Mouse (Mus musculus) brown adipose tissue, adult 24 weeks (tissue): ENCODE measurements around the gene Arhgef3. TPM values are rescaled to one million over a fixed set of nuclear protein-coding genes. Genes with fewer than 3 reads are reported as not detected.

Experiments used
- H3K27ac ChIP-seq: fragments of 200-500 bp; replicated peaks from 2 replicates; pipeline ENCODE4 v1.5.1; 2012; ENCODE audit warnings: low read depth, mild to moderate bottlenecking, low read length
- H3K4me1 ChIP-seq: fragments of 200-500 bp; 2 replicates; pipeline ENCODE4 v1.6.1; 2012; ENCODE audit warnings: low read length, mixed read lengths; ENCODE audit not compliant: control insufficient read depth, insufficient read depth, insufficient read length
- H3K4me3 ChIP-seq: fragments of 200-500 bp; 2 replicates; pipeline ENCODE4 v1.5.1; 2012; ENCODE audit warnings: low read depth, mild to moderate bottlenecking, low read length, moderate library complexity; ENCODE audit not compliant: insufficient read depth
- polyA plus RNA-seq: library from polyadenylated mRNA; stranded (reverse); fragments of >200 nt; gene quantifications from 2 replicates; pipeline ENCODE4 v1.2.4, GENCODE M21; 2012; ENCODE audit not compliant: missing spikeins, insufficient read depth, insufficient read length

Arhgef3 gene
- polyA plus RNA-seq, 1 experiment = 8.0 TPM

DNA sequence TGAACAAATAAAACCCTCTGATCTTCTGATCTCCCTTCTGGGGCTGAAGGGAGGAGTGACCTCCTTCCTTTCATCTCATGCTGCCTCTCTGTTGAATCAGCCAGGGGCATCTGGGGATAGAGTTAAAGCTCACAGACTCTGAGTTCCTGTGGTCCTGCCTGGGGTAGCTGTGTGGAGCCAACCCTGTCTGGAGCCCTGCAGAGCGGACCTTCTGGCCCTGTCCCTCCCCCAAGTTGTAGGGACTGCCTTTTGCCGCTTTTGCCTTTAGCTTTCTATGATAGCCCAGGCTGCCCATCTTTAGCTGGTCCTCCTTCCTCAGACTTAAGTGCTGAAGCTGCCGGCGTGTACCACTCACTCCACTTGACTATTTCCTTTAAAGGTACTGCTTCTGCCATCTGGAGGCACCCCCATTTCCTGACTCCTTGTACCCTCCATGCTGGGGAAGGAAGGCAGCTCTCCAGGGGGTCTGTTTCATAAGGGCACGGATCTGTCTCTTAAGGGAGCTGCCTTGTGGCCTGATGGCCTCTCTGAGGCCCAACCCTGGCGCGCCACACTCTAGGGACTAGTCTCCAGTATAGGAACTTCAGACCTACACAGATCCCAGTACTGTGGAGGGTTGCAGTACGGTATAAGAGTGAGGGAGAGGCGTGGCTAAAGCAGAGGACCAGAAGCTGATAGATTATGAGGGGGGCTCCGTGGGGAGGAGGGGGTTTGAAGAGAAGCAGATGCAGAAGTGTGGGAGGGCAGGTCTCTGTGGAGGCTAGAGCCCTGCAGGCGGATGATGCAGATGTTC is 68.1 kb downstream of the Arhgef3 start:
- Histone ChIP-seq H3K4me3 (no peak overlapping the region), H3K4me1 (no peaks in the 10 kb centered on the region), H3K27ac (no peak overlapping the region)

DNA sequence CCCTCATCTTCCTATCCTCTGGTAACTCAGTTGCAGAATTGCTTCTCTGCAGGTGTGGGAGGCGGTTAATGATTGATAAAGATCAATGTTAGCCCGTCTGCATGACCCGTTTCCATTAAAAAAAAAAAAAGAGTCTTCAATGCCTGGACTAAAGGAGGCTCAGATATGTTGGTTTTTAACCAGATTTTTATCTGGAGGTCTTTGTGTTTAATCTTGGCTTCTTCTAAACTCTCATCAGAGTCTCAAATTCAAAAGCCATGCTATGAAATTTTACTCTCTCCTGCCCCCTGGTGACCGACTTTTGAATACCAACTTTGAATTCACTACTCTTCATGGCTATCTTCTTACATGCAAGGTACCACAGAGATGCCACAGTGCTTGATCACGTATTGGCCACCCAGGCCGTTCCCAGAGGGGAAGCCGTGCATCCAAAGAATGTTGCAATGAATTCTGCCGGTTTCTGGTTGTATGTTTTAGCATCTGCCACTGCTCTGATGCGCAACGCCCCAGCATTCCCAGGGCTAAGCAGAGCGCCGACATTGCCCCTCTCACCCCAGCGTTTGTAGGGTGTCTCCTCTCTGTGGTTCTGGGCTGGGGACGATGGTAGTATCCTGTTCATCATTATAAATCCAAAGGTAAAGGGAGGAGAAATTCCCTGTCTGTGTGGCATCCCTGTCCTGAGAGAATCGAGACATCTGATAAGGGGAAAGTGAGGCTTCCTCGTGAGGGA is 69.0 kb downstream of the Arhgef3 start:
- no peak overlapping the region for H3K4me3 ChIP-seq
- H3K4me1 ChIP-seq = no peaks in the 10 kb centered on the region
- no peak overlapping the region for H3K27ac ChIP-seq

DNA sequence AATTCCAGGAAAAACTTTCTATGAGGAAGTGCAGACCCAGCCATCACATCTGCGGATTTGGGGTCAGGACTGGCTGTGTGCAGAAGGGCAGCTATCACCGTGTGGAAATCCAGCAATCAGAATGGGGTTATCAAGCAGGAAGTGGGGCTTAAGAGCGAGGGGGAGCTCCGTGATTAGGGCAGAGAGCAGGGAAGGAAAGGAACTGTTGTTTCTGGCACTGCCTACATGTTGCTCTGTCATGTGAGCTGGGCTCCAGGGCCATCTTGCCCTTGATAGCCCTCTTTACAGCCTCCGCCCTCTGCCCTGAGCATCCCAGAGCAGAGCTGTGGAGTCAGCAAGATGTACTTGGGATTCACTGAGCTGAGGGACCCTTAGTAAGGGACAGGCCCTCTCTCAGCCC is 71.2 kb downstream of the Arhgef3 start:
- H3K27ac ChIP-seq = peak overlapping the region; percentile 4; the same call in 1 of the 2 replicates
- H3K4me3 ChIP-seq = no peak overlapping the region
- no peaks in the 10 kb centered on the region for H3K4me1 ChIP-seq

DNA sequence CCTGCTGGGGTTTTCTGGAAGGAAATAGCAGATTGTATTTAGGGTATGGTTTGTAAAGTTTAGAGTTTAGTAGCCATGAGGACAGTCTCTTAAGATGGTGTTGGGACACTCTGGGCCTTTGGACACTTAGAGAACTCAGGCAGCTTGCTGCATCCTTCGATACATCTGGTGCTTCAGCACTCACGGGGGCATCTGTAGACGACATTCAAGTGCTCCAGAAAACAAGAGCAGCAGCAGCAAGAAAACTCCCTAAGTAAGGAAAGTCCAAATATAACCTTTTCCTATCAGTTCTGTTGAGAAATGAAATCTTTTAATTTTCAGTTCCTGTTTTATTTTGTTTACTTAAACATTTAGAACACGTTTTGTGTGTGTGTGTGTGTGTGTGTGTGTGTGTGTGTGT is 71.9 kb downstream of the Arhgef3 start:
- Histone ChIP-seq H3K27ac (peak overlapping the region; percentile 5; the same call in 1 of the 2 replicates), H3K4me3 (no peak overlapping the region), H3K4me1 (no peaks in the 10 kb centered on the region)

DNA sequence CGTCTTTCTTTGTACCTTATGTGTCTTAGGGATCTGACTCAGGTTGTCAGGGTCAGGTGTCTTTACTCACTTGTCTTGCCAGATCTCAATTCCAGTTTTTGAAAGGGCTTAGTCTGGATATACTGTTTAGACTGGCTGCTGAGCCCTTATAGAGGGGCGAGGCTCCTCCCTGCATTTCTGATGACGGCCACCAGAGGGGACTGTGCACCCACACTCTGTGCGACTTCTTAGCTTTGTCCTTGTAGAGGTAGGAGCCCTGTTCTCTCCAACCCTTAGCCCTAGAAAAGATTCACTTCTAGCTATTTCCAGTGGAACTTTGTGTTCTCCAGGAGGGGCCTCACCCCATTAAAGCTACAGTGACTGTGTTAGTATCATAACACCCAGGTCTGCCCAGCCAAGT is 72.3 kb downstream of the Arhgef3 start:
- Histone ChIP-seq H3K4me3 (no peak overlapping the region), H3K4me1 (no peaks in the 10 kb centered on the region), H3K27ac (no peak overlapping the region)

DNA sequence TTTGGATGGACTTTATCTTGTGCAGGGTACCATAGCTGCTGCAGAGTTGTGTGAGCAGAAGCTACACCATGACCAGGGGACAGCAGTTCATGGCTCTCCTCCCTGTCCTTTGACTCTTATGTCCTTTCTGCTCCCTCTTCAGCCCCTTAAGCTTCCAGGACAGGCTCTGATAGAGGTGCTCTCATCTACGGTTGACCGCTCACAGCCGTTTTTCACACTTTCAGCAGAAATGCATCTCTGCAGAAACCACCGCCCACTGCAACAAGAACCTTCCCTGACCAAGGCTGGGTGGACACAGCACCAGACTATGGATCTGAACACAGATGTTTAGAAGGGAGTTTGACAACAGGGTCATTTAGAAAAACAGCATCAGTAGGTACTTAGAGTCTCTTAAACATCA is 73.2 kb downstream of the Arhgef3 start:
- Histone ChIP-seq H3K27ac (no peak overlapping the region), H3K4me3 (no peak overlapping the region), H3K4me1 (no peaks in the 10 kb centered on the region)

DNA sequence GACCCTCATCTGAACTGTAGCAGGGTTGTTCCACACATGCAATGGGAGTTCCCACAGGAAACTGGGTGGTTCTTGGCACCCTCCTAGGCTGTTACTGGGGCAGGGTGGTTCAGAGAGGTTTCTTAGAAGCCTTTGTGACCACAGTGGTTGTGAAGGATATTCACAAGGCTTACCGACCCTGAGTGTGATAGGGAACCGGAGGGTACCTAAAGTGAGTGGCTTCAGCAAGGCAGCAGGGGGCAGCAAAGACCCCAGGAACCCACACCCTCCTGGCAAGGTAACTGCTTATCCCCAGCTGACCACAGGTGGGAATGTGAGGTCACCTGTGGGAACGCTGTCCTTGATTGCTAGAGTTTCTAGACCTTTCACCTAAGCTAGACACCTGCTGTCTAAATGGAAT is 77.8 kb downstream of the Arhgef3 start:
- Histone ChIP-seq H3K27ac (no peak overlapping the region), H3K4me3 (no peak overlapping the region), H3K4me1 (no peaks in the 10 kb centered on the region)

DNA sequence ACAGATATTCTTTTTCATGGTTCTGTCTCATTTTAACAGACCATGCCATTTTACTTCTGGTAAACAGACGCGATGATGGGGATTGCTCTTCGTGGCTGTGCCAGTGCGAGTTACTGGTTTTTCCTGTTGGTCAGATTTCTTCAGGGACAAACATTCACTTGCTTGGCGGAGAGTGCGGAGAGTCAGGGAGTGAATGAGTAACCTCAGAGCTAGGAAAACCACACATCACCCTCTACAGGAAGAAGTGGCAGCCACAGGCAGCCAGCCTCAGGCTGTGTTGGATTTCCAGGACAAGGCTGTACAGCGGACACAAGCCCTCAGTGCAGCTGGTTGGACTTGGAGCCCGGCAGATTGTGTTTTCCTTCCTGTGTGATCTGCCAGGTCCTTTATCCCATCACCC is 82.3 kb downstream of the Arhgef3 start:
- Histone ChIP-seq H3K27ac (no peak overlapping the region), H3K4me1 (no peaks in the 10 kb centered on the region), H3K4me3 (no peak overlapping the region)

DNA sequence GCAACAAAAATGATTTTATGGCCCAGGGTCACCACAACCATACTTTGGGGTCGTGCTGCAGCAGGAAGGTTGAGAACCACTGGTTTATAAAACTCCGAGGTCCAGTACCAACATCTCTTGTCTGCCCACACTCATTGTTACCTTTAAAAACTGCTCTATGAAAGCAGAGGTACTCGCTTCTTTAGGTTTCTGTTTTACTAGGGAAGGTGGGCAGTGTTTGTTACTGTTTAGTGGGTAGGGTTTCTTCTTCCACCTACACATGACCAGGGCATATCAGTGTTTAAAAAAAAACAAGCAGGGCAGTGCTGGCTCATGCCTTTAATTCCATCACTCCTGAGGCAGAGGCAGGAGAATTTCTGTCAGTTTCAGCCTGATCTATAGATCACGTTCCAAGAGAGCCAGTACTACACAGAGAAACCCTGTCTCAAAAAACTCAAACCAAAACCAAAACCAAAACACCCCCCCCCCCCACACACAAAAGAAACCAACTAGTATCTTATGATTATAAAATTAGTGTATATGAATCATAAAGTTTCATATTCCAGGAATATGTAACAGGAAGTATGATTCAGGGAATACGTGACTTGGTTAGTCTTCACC is 83.9 kb downstream of the Arhgef3 start:
- no peaks in the 10 kb centered on the region for H3K4me1 ChIP-seq
- H3K27ac ChIP-seq = no peak overlapping the region
- no peak overlapping the region for H3K4me3 ChIP-seq

DNA sequence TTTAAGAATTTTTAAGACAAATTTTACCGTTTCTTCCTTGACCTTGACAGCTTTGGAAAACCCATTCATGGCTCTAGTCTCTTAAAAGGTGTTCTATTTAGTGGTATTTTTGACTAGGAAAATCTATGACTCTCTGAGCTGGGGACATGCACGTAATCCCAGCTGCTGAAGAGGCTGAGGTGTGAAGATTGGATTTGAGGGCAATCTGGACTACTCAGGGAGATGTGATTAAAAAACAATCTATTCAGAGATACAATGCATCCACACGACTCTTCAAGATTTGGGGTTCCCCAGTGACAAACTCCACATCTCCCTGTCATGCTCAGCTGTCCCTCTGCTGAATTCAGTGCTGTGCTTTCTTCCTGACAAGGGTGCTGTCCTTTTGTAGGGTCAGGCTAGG is 84.4 kb downstream of the Arhgef3 start:
- no peaks in the 10 kb centered on the region for H3K4me1 ChIP-seq
- no peak overlapping the region for H3K27ac ChIP-seq
- H3K4me3 ChIP-seq = no peak overlapping the region

DNA sequence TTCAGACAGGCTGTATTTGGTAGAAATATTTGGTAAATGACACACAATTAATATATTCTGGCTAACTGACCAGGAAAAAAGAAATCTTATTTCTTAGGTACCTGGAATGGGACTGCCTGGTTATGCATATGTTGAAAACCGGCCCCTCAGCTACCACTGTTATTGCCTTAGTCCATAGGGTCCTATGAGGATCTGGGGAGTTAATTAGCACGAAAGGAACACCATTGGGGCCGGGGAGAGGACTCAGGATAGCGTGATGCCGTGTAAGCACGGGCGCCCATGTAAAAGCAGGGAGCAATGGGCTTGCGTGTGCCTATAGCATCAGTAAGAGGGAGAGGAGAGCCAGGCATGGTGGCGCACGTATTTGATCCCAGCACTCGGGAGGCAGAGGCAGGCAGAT is 85.2 kb downstream of the Arhgef3 start:
- H3K27ac ChIP-seq = no peak overlapping the region
- no peaks in the 10 kb centered on the region for H3K4me1 ChIP-seq
- no peak overlapping the region for H3K4me3 ChIP-seq

DNA sequence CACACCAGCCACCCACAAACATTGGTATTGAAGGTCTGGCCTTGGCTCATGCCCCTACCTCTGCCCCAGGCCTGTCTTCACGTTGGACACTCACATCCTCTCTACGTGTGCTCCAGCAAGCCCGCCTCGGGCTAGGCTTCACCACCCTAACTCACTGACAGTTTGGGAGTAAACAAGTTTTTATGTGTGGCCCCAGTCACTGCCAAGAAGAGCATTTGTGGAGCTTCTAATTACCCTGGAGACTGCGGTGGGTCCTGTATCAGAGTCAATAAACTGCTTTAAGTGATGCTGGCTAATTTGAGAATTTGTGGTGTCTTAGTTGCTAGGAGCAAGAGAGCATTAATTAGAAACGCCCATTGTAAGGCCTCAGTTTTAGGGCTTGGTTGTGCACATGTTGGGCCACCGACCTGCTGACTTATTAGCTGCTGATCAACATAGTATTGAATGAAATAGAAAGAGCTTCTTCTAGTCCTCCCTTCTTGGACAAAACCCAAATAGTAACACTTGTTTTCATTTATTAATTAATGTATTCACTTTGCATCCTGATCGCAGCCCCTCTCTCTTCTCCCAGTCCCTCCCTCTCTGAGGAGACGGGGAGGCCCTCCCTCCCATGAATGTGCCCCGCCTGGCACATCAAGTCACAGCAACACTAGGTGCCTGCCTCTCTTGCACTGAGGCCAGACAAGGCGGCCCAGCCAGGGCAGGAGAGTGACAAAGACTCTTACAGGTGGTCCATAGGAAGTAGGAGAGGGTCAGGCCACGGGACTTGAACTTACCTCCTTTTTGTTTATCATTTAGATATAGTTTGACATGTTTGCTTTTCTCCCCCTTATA is 86.3 kb downstream of the Arhgef3 start:
- peaks cover 4% of the 10 kb centered on the region; the same call in 1 of the 2 replicates for H3K4me1 ChIP-seq
- H3K27ac ChIP-seq = no peak overlapping the region
- H3K4me3 ChIP-seq = no peak overlapping the region

DNA sequence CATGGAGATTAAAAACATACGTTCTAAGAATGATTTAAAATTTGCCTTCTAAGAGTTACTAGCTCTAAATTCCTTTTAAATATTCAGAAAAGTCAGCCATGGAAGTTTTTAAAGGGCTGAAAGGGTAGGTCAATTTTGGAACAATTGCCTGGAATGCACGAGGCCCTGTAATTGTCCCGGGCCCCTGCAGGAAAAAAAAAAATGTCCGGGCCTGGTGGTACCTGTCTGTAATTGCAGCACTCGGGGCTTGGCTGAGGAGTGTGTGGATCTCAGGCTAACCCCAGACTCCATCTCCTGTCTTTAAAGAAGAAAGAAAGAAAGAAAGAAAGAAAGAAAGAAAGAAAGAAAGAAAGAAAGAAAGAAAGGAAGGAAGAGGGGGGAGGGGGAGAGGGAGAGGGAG is 87.1 kb downstream of the Arhgef3 start:
- Histone ChIP-seq H3K27ac (no peak overlapping the region), H3K4me1 (peaks cover 4% of the 10 kb centered on the region; the same call in 1 of the 2 replicates), H3K4me3 (no peak overlapping the region)

DNA sequence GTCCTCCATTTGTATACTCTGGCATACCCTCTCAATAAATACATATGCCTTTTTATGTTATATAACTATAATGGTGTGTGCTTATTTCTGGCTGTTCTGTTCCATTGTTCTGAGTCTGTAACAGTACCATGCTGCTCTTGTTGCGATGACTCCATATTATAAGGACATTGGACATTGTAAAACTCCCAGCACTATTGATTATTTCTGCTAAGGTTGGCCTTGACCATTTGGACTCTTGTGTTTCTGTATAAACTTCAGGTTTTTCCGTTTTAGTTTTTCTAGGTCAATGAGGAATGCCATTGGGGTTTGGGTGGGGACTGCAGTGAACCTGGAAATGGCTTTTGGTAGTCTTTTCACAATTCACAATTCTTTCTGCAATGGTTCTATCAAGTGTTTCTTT is 90.0 kb downstream of the Arhgef3 start:
- H3K4me1 ChIP-seq = peaks cover 4% of the 10 kb centered on the region; the same call in 1 of the 2 replicates
- no peak overlapping the region for H3K4me3 ChIP-seq
- no peak overlapping the region for H3K27ac ChIP-seq

DNA sequence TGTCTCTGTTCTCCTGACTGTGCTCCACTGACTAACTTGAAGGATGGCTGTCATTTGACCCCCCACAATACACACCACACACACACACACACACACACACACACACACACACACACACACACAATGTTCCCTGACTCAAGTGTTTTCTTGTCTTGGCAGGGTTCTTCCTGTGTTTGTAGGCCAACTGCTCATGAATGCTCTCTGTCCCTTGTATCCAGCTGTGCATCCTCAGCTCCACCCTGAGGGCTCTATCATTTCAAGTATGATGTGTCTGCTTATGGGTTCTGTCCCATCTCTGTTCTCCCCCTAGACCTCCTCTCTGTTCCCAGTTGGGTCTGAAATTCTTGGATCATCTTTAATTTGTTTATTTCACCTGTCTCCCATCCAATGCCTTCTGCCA is 91.7 kb downstream of the Arhgef3 start:
- H3K27ac ChIP-seq = no peak overlapping the region
- H3K4me3 ChIP-seq = no peak overlapping the region
- peaks cover 4% of the 10 kb centered on the region; the same call in 1 of the 2 replicates for H3K4me1 ChIP-seq
